Mouse (Mus musculus): ENCODE results near the gene Syt7. TPM values are rescaled to one million over a fixed set of nuclear protein-coding genes. Genes with fewer than 3 reads are reported as not detected.

Syt7 gene
- 3.2 and 7.7 TPM in 2 replicates for polyA plus RNA-seq (2014; fragmentation: Nextera tagmentation; extraction: Ambion mirVana)

DNA sequence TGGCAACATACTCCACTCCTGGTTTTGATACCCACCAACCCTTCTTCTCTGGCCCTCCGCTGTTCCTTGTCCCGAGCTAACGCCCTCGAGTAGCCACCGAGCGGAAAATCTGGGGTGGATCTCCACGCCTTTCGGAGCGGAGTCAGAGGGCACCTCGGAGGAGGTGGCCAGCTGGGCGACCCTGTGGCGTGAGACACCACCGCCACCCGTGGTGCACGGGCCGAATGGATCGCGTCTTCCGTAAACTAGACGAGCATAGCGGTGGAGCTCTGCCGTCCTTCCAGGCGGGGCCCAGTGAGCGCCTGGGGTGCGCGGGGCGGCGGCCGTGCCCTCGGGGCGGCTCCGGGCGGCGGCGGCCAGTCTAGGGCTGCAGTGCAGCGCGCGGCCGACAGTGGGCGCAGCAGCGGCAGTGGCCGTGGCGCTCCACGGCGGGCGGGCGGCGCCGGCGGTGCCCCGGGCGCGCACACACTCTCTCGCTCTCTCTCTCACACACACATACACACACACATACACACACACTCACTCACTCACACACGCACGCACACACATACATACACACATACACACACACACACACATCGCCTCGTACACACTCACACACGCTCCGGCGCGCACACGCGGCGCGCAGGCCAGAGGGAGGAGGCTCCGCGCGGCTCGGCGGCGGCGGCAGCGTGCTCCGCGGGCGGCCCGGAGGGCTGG is at the start of gene Syt7:
TSS of gene Syt7 (plus strand) at position 476 of the 699 bp plus-strand sequence.
- H3K27me3 ChIP-seq (ENCODE audit: control insufficient read depth, insufficient read depth, low read length) = peaks cover 9% of the 10 kb centered on the region
- ATAC-seq (replicated peaks; ENCODE audit: low FRiP score) (peak; percentile 86), DNase-seq (ENCODE audit: low spot score) (peak; percentile 97)
- peak within 1 kb of the TSS; percentile 77 for H3K9ac ChIP-seq (ENCODE audit: low read length)
- H3K4me2 ChIP-seq (ENCODE audit: low read depth, low read length, severe bottlenecking) = peak within 1 kb of the TSS; percentile 78
- no peak within 1 kb of the TSS for H3K27ac ChIP-seq (ENCODE audit: low read depth, low read length)
- peaks cover 4% of the 10 kb centered on the region; the same call in 1 of the 2 replicates for H3K4me1 ChIP-seq (replicated peaks; ENCODE audit: control insufficient read depth, insufficient read depth, low read length)
- no peaks in the 10 kb centered on the region for H3K36me3 ChIP-seq (ENCODE audit: control insufficient read depth, insufficient read depth, low read length)
- peak within 1 kb of the TSS; percentile 69 for H3K4me3 ChIP-seq (ENCODE audit: low read depth, low read length)
- H3K9me3 ChIP-seq (ENCODE audit: control insufficient read depth, low read length) = no peaks in the 10 kb centered on the region
- WGBS = under 1% methylated on average over 60 of the region's 78 CpGs

- peaks cover 9% of the 10 kb centered on the region for H3K4me1 ChIP-seq (replicated peaks; ENCODE audit: control insufficient read depth, insufficient read depth, low read length)
- H3K4me2 ChIP-seq (ENCODE audit: low read depth, low read length, severe bottlenecking) = no peak overlapping the region
- no peak for DNase-seq (ENCODE audit: low spot score)
Measured at GRCm38 (mm10) chr19:10339271-10339670, 49.6 kb upstream of the Syt7 start.

GRCm38 (mm10) chr19:10340661-10341060 is 48.2 kb upstream of the Syt7 start:
- no peak overlapping the region for H3K9ac ChIP-seq (ENCODE audit: low read length)
- WGBS = 42% methylated on average over 5 of the region's 5 CpGs
- H3K4me1 ChIP-seq (replicated peaks; ENCODE audit: control insufficient read depth, insufficient read depth, low read length) = peaks cover 9% of the 10 kb centered on the region
- H3K4me3 ChIP-seq (ENCODE audit: low read depth, low read length) = no peak overlapping the region
- DNase-seq (ENCODE audit: low spot score) (no peak), ATAC-seq (replicated peaks; ENCODE audit: low FRiP score) (no peak)
- no peaks in the 10 kb centered on the region for H3K36me3 ChIP-seq (ENCODE audit: control insufficient read depth, insufficient read depth, low read length)
- H3K27ac ChIP-seq (ENCODE audit: low read depth, low read length) = no peak overlapping the region
- H3K4me2 ChIP-seq (ENCODE audit: low read depth, low read length, severe bottlenecking) = no peak overlapping the region
- H3K27me3 ChIP-seq (ENCODE audit: control insufficient read depth, insufficient read depth, low read length) = no peaks in the 10 kb centered on the region
- no peaks in the 10 kb centered on the region for H3K9me3 ChIP-seq (ENCODE audit: control insufficient read depth, low read length)

More at GRCm38 (mm10) chr19:10339271-10339670, 49.6 kb upstream of the Syt7 start:
- 4% methylated on average over 5 of the region's 5 CpGs for WGBS
- no peak for ATAC-seq (replicated peaks; ENCODE audit: low FRiP score)
- Histone ChIP-seq H3K27me3 (ENCODE audit: control insufficient read depth, insufficient read depth, low read length) (no peaks in the 10 kb centered on the region), H3K4me3 (ENCODE audit: low read depth, low read length) (no peak overlapping the region), H3K9ac (ENCODE audit: low read length) (no peak overlapping the region), H3K27ac (ENCODE audit: low read depth, low read length) (no peak overlapping the region), H3K9me3 (ENCODE audit: control insufficient read depth, low read length) (no peaks in the 10 kb centered on the region), H3K36me3 (ENCODE audit: control insufficient read depth, insufficient read depth, low read length) (no peaks in the 10 kb centered on the region)

GRCm38 (mm10) chr19:10341152-10341551 is 47.7 kb upstream of the Syt7 start:
- WGBS = 18% methylated on average over 11 of the region's 11 CpGs
- no peaks in the 10 kb centered on the region for H3K27me3 ChIP-seq (ENCODE audit: control insufficient read depth, insufficient read depth, low read length)
- H3K27ac ChIP-seq (ENCODE audit: low read depth, low read length) = no peak overlapping the region
- H3K9ac ChIP-seq (ENCODE audit: low read length) = no peak overlapping the region
- peak; percentile 89 for DNase-seq (ENCODE audit: low spot score)
- peaks cover 9% of the 10 kb centered on the region for H3K4me1 ChIP-seq (replicated peaks; ENCODE audit: control insufficient read depth, insufficient read depth, low read length)
- 0 out of 2 replicates have a peak, but pooled peaks have one; percentile 32 for ATAC-seq (replicated peaks; ENCODE audit: low FRiP score)
- no peak overlapping the region for H3K4me2 ChIP-seq (ENCODE audit: low read depth, low read length, severe bottlenecking)
- H3K4me3 ChIP-seq (ENCODE audit: low read depth, low read length) = no peak overlapping the region
- no peaks in the 10 kb centered on the region for H3K36me3 ChIP-seq (ENCODE audit: control insufficient read depth, insufficient read depth, low read length)
- H3K9me3 ChIP-seq (ENCODE audit: control insufficient read depth, low read length) = no peaks in the 10 kb centered on the region

GRCm38 (mm10) chr19:10341817-10342439 is 47.0 kb upstream of the Syt7 start:
- Histone ChIP-seq H3K27me3 (ENCODE audit: control insufficient read depth, insufficient read depth, low read length) (no peaks in the 10 kb centered on the region), H3K9me3 (ENCODE audit: control insufficient read depth, low read length) (no peaks in the 10 kb centered on the region), H3K36me3 (ENCODE audit: control insufficient read depth, insufficient read depth, low read length) (no peaks in the 10 kb centered on the region), H3K4me1 (replicated peaks; ENCODE audit: control insufficient read depth, insufficient read depth, low read length) (peaks cover 9% of the 10 kb centered on the region), H3K4me2 (ENCODE audit: low read depth, low read length, severe bottlenecking) (no peak overlapping the region), H3K4me3 (ENCODE audit: low read depth, low read length) (no peak overlapping the region), H3K9ac (ENCODE audit: low read length) (no peak overlapping the region), H3K27ac (ENCODE audit: low read depth, low read length) (no peak overlapping the region)
- ATAC-seq (replicated peaks; ENCODE audit: low FRiP score) (no peak; the same call in 1 of the 2 replicates), DNase-seq (ENCODE audit: low spot score) (no peak)
- 50% methylated on average over 12 of the region's 12 CpGs for WGBS

GRCm38 (mm10) chr19:10343866-10344265 is 45.0 kb upstream of the Syt7 start:
- no peaks in the 10 kb centered on the region for H3K36me3 ChIP-seq (ENCODE audit: control insufficient read depth, insufficient read depth, low read length)
- H3K4me3 ChIP-seq (ENCODE audit: low read depth, low read length) = no peak overlapping the region
- no peak overlapping the region for H3K27ac ChIP-seq (ENCODE audit: low read depth, low read length)
- no peak overlapping the region for H3K4me2 ChIP-seq (ENCODE audit: low read depth, low read length, severe bottlenecking)
- no peak overlapping the region for H3K9ac ChIP-seq (ENCODE audit: low read length)
- H3K9me3 ChIP-seq (ENCODE audit: control insufficient read depth, low read length) = no peaks in the 10 kb centered on the region
- H3K27me3 ChIP-seq (ENCODE audit: control insufficient read depth, insufficient read depth, low read length) = no peaks in the 10 kb centered on the region
- 86% methylated on average over 10 of the region's 10 CpGs for WGBS
- ATAC-seq (replicated peaks; ENCODE audit: low FRiP score) = no peak
- H3K4me1 ChIP-seq (replicated peaks; ENCODE audit: control insufficient read depth, insufficient read depth, low read length) = peaks cover 9% of the 10 kb centered on the region
- no peak for DNase-seq (ENCODE audit: low spot score)

GRCm38 (mm10) chr19:10345696-10346095 is 43.2 kb upstream of the Syt7 start:
- Histone ChIP-seq H3K9me3 (ENCODE audit: control insufficient read depth, low read length) (no peaks in the 10 kb centered on the region), H3K4me3 (ENCODE audit: low read depth, low read length) (no peak overlapping the region), H3K27ac (ENCODE audit: low read depth, low read length) (no peak overlapping the region), H3K9ac (ENCODE audit: low read length) (no peak overlapping the region), H3K27me3 (ENCODE audit: control insufficient read depth, insufficient read depth, low read length) (no peaks in the 10 kb centered on the region), H3K4me2 (ENCODE audit: low read depth, low read length, severe bottlenecking) (no peak overlapping the region), H3K36me3 (ENCODE audit: control insufficient read depth, insufficient read depth, low read length) (no peaks in the 10 kb centered on the region), H3K4me1 (replicated peaks; ENCODE audit: control insufficient read depth, insufficient read depth, low read length) (peaks cover 4% of the 10 kb centered on the region)
- DNase-seq (ENCODE audit: low spot score) = no peak
- WGBS = 43% methylated on average over 12 of the region's 12 CpGs
- ATAC-seq (replicated peaks; ENCODE audit: low FRiP score) = no peak; the same call in 1 of the 2 replicates

- Histone ChIP-seq H3K9ac (ENCODE audit: low read length) (no peak overlapping the region), H3K4me3 (ENCODE audit: low read depth, low read length) (no peak overlapping the region), H3K27ac (ENCODE audit: low read depth, low read length) (no peak overlapping the region), H3K9me3 (ENCODE audit: control insufficient read depth, low read length) (no peaks in the 10 kb centered on the region), H3K4me1 (replicated peaks; ENCODE audit: control insufficient read depth, insufficient read depth, low read length) (no peaks in the 10 kb centered on the region), H3K36me3 (ENCODE audit: control insufficient read depth, insufficient read depth, low read length) (no peaks in the 10 kb centered on the region), H3K4me2 (ENCODE audit: low read depth, low read length, severe bottlenecking) (no peak overlapping the region), H3K27me3 (ENCODE audit: control insufficient read depth, insufficient read depth, low read length) (no peaks in the 10 kb centered on the region)
- no peak for DNase-seq (ENCODE audit: low spot score)
- whole genome bisulfite sequencing = 39% methylated on average over 5 of the region's 5 CpGs
- no peak for ATAC-seq (replicated peaks; ENCODE audit: low FRiP score)
Measured at GRCm38 (mm10) chr19:10347628-10348273, 41.1 kb upstream of the Syt7 start.
